Mouse (Mus musculus): ENCODE results near the gene Fam78b. TPM values are rescaled to one million over a fixed set of nuclear protein-coding genes. Genes with fewer than 3 reads are reported as not detected.

Fam78b gene
- polyA plus RNA-seq, 1 experiment from 2014 or later: 0.31 TPM

- no peak for DNase-seq (ENCODE audit: low spot score)
- 86% methylated on average over 3 of the region's 3 CpGs for WGBS
- no peaks in the 10 kb centered on the region for H3K36me3 ChIP-seq
- no peak overlapping the region for H3K4me3 ChIP-seq
- no peak overlapping the region for H3K27ac ChIP-seq
- H3K9me3 ChIP-seq (replicated peaks): no peaks in the 10 kb centered on the region
- H3K27me3 ChIP-seq (ENCODE audit: low read depth, poor library complexity, severe bottlenecking): no peaks in the 10 kb centered on the region
- H3K4me1 ChIP-seq: no peaks in the 10 kb centered on the region
Observed at GRCm38 (mm10) chr1:167050859-167051258, 49.6 kb downstream of the Fam78b start.

- Histone ChIP-seq H3K4me1 (no peaks in the 10 kb centered on the region), H3K27me3 (ENCODE audit: low read depth, poor library complexity, severe bottlenecking) (no peaks in the 10 kb centered on the region), H3K9me3 (replicated peaks) (no peaks in the 10 kb centered on the region), H3K4me3 (no peak overlapping the region), H3K27ac (no peak overlapping the region), H3K36me3 (no peaks in the 10 kb centered on the region)
- DNase-seq (ENCODE audit: low spot score): no peak
- 85% methylated on average over 7 of the region's 7 CpGs for WGBS
Observed at GRCm38 (mm10) chr1:167054029-167054428, 52.8 kb downstream of the Fam78b start.

- Histone ChIP-seq H3K4me3 (no peak overlapping the region), H3K9me3 (replicated peaks) (no peaks in the 10 kb centered on the region), H3K36me3 (no peaks in the 10 kb centered on the region), H3K4me1 (peaks cover 4% of the 10 kb centered on the region), H3K27me3 (ENCODE audit: low read depth, poor library complexity, severe bottlenecking) (no peaks in the 10 kb centered on the region), H3K27ac (no peak overlapping the region)
- DNase-seq (ENCODE audit: low spot score): no peak
- WGBS: 80% methylated on average over 5 of the region's 5 CpGs
Observed at GRCm38 (mm10) chr1:167057543-167057942, 56.3 kb downstream of the Fam78b start.

GRCm38 (mm10) chr1:167059550-167060285, 58.5 kb downstream of the Fam78b start:
- Histone ChIP-seq H3K4me3 (no peak overlapping the region), H3K27ac (no peak overlapping the region), H3K4me1 (peaks cover 9% of the 10 kb centered on the region), H3K9me3 (replicated peaks) (no peaks in the 10 kb centered on the region), H3K36me3 (no peaks in the 10 kb centered on the region), H3K27me3 (ENCODE audit: low read depth, poor library complexity, severe bottlenecking) (no peaks in the 10 kb centered on the region)
- no peak for DNase-seq (ENCODE audit: low spot score)
- 64% methylated on average over 9 of the region's 9 CpGs for WGBS

- Histone ChIP-seq H3K4me1 (peaks cover 9% of the 10 kb centered on the region), H3K4me3 (no peak overlapping the region), H3K27me3 (ENCODE audit: low read depth, poor library complexity, severe bottlenecking) (no peaks in the 10 kb centered on the region), H3K36me3 (no peaks in the 10 kb centered on the region), H3K9me3 (replicated peaks) (no peaks in the 10 kb centered on the region), H3K27ac (no peak overlapping the region)
- no peak for DNase-seq (ENCODE audit: low spot score)
- 60% methylated on average over 4 of the region's 4 CpGs for WGBS
Observed at GRCm38 (mm10) chr1:167063971-167064370, 62.8 kb downstream of the Fam78b start.

- H3K27me3 ChIP-seq (ENCODE audit: low read depth, poor library complexity, severe bottlenecking): no peaks in the 10 kb centered on the region
- WGBS: 35% methylated on average over 4 of the region's 4 CpGs
- no peak overlapping the region for H3K4me3 ChIP-seq
- no peaks in the 10 kb centered on the region for H3K9me3 ChIP-seq (replicated peaks)
- H3K36me3 ChIP-seq: no peaks in the 10 kb centered on the region
- H3K27ac ChIP-seq: no peak overlapping the region
- no peak for DNase-seq (ENCODE audit: low spot score)
- 0 out of 2 replicates have a peak, but pooled peaks cover 4% of the 10 kb centered on the region for H3K4me1 ChIP-seq
Observed at GRCm38 (mm10) chr1:167065541-167065940, 64.3 kb downstream of the Fam78b start.

GRCm38 (mm10) chr1:167065986-167066385, 64.8 kb downstream of the Fam78b start:
- H3K9me3 ChIP-seq (replicated peaks): no peaks in the 10 kb centered on the region
- WGBS: 70% methylated on average over 10 of the region's 10 CpGs
- H3K36me3 ChIP-seq: no peaks in the 10 kb centered on the region
- no peak overlapping the region for H3K4me3 ChIP-seq
- H3K27ac ChIP-seq: no peak overlapping the region
- DNase-seq (ENCODE audit: low spot score): no peak
- H3K4me1 ChIP-seq: 0 out of 2 replicates have a peak, but pooled peaks cover 4% of the 10 kb centered on the region
- H3K27me3 ChIP-seq (ENCODE audit: low read depth, poor library complexity, severe bottlenecking): no peaks in the 10 kb centered on the region

GRCm38 (mm10) chr1:167066933-167067341, 65.7 kb downstream of the Fam78b start:
- Histone ChIP-seq H3K36me3 (no peaks in the 10 kb centered on the region), H3K9me3 (replicated peaks) (no peaks in the 10 kb centered on the region), H3K4me3 (no peak overlapping the region), H3K27me3 (ENCODE audit: low read depth, poor library complexity, severe bottlenecking) (no peaks in the 10 kb centered on the region), H3K27ac (no peak overlapping the region), H3K4me1 (0 out of 2 replicates have a peak, but pooled peaks cover 4% of the 10 kb centered on the region)
- no peak for DNase-seq (ENCODE audit: low spot score)
- WGBS: 82% methylated on average over 9 of the region's 9 CpGs

GRCm38 (mm10) chr1:167069741-167070140, 68.5 kb downstream of the Fam78b start:
- no peaks in the 10 kb centered on the region for H3K27me3 ChIP-seq (ENCODE audit: low read depth, poor library complexity, severe bottlenecking)
- no peaks in the 10 kb centered on the region for H3K4me1 ChIP-seq
- H3K9me3 ChIP-seq (replicated peaks): no peaks in the 10 kb centered on the region
- no peak for DNase-seq (ENCODE audit: low spot score)
- H3K4me3 ChIP-seq: no peak overlapping the region
- no peak overlapping the region for H3K27ac ChIP-seq
- no peaks in the 10 kb centered on the region for H3K36me3 ChIP-seq
- WGBS: 65% methylated on average over 9 of the region's 9 CpGs

GRCm38 (mm10) chr1:167070306-167070705, 69.1 kb downstream of the Fam78b start:
- 85% methylated on average over 6 of the region's 6 CpGs for WGBS
- H3K4me3 ChIP-seq: no peak overlapping the region
- no peaks in the 10 kb centered on the region for H3K4me1 ChIP-seq
- H3K27me3 ChIP-seq (ENCODE audit: low read depth, poor library complexity, severe bottlenecking): no peaks in the 10 kb centered on the region
- no peak overlapping the region for H3K27ac ChIP-seq
- H3K9me3 ChIP-seq (replicated peaks): no peaks in the 10 kb centered on the region
- no peak for DNase-seq (ENCODE audit: low spot score)
- no peaks in the 10 kb centered on the region for H3K36me3 ChIP-seq

GRCm38 (mm10) chr1:167075726-167076125, 74.5 kb downstream of the Fam78b start:
- H3K27ac ChIP-seq: no peak overlapping the region
- WGBS: 88% methylated on average over 8 of the region's 8 CpGs
- DNase-seq (ENCODE audit: low spot score): no peak
- H3K4me1 ChIP-seq: no peaks in the 10 kb centered on the region
- H3K4me3 ChIP-seq: no peak overlapping the region
- H3K9me3 ChIP-seq (replicated peaks): no peaks in the 10 kb centered on the region
- H3K27me3 ChIP-seq (ENCODE audit: low read depth, poor library complexity, severe bottlenecking): no peaks in the 10 kb centered on the region
- no peaks in the 10 kb centered on the region for H3K36me3 ChIP-seq

GRCm38 (mm10) chr1:167079476-167079875, 78.3 kb downstream of the Fam78b start:
- peak; percentile 69 for DNase-seq (ENCODE audit: low spot score)
- WGBS: 30% methylated on average over 5 of the region's 5 CpGs
- H3K4me1 ChIP-seq: peaks cover 5% of the 10 kb centered on the region
- no peak overlapping the region for H3K27ac ChIP-seq
- no peaks in the 10 kb centered on the region for H3K36me3 ChIP-seq
- no peak overlapping the region for H3K4me3 ChIP-seq
- H3K27me3 ChIP-seq (ENCODE audit: low read depth, poor library complexity, severe bottlenecking): no peaks in the 10 kb centered on the region
- no peaks in the 10 kb centered on the region for H3K9me3 ChIP-seq (replicated peaks)

GRCm38 (mm10) chr1:167081946-167082345, 80.7 kb downstream of the Fam78b start:
- DNase-seq (ENCODE audit: low spot score): no peak
- no peak overlapping the region for H3K4me3 ChIP-seq
- WGBS: 75% methylated on average over 3 of the region's 3 CpGs

More at GRCm38 (mm10) chr1:167081946-167082345, 80.7 kb downstream of the Fam78b start:
- Histone ChIP-seq H3K36me3 (no peaks in the 10 kb centered on the region), H3K27me3 (ENCODE audit: low read depth, poor library complexity, severe bottlenecking) (no peaks in the 10 kb centered on the region), H3K27ac (no peak overlapping the region), H3K9me3 (replicated peaks) (no peaks in the 10 kb centered on the region), H3K4me1 (peaks cover 5% of the 10 kb centered on the region)

Data from limb, embryonic 10.5 days (tissue).